Mouse (Mus musculus): ENCODE data around the gene Nxf1.

The Nxf1 gene

GRCm38 (mm10) chr19:8819596-8820423 lies 62.9 kb downstream of the Nxf1 start, which contains the start of gene Hnrnpul2:
Gene Hnrnpul2, plus strand, starts transcription at chr19:8820010.
- peak; percentile 99 for DNase-seq (ENCODE audit: low read depth)
